In genomic region chr5:144202430-144202829, GRCm38 (mm10) we compare ENCODE assay signal across 18 mouse cellular contexts. TPM values are rescaled to one million over a fixed set of nuclear protein-coding genes. Genes with fewer than 3 reads are reported as not detected.
DNase-seq lines count a peak whose midpoint lies in the region; ATAC-seq and TF ChIP-seq lines count a peak whose summit lies in the region.
"Had no signal": no experiment of that assay in that cellular context is flagged by ENCODE, and none has a peak within 500 bp of the region (broad histone marks: within the 10 kb centered on the region; RNA-seq: fewer than 3 reads in every experiment).

No protein-coding gene starts in this region.

- WGBS in heart, adult 2 months = 99% methylated on average over 6 of the region's 6 CpGs
- 80% methylated on average over 6 of the region's 6 CpGs for WGBS in liver, embryonic 14.5 days (ENCODE audit: insufficient replicate concordance)
- 83% methylated on average over 6 of the region's 6 CpGs for WGBS in liver, embryonic 12.5 days (ENCODE audit: insufficient replicate concordance)

- in situ Hi-C loops in ES-E14 (cut with MboI; ENCODE audit: low sequenced_read_pairs in 2 of 2, unreplicated experiment in 2 of 2) = no loop called here

- no peak overlapping the region for H3K9ac ChIP-seq in heart, adult 2 months (ENCODE audit: low read depth, low read length)
- no peak overlapping the region for H3K9ac ChIP-seq in liver, embryonic 14.5 days (replicated peaks)
- no peak overlapping the region for H3K9ac ChIP-seq in liver, embryonic 12.5 days
- no peak overlapping the region for H3K9ac ChIP-seq in ES-E14 (ENCODE audit: insufficient read depth, low read depth, low read length, poor library complexity, severe bottlenecking)
- H3K9ac ChIP-seq: heart, embryonic 15.5 days; hindbrain, embryonic 13.5 days had no signal

- H3K9me3 ChIP-seq in liver, embryonic 14.5 days (ENCODE audit: control insufficient read depth, low read length) = no peaks in the 10 kb centered on the region
- H3K9me3 ChIP-seq in liver, embryonic 12.5 days (replicated peaks) = peaks cover 5% of the 10 kb centered on the region
- H3K9me3 ChIP-seq in ES-E14 (ENCODE audit: control insufficient read depth, insufficient read depth, low read depth, low read length) = no peaks in the 10 kb centered on the region
- H3K9me3 ChIP-seq: heart, embryonic 15.5 days had no signal

- DNase-seq in heart, adult 2 months = no peak
- DNase-seq in heart, postnatal 36 days = no peak
- no peak for DNase-seq in liver, embryonic 14.5 days (ENCODE audit: low read depth in 3 of 3, low spot score in 3 of 3)
- peak; percentile 14 for DNase-seq in 3T3-L1 (ENCODE audit: low read depth, low spot score)
- DNase-seq in ES-E14 (ENCODE audit: low read depth, low spot score) = no peak
- no peak for DNase-seq in right cerebral cortex, postnatal 14 days
- no peak for DNase-seq in adrenal gland, postnatal 25 days
- DNase-seq: cerebellum, adult 9-10 months; kidney, adult 8-10 months; lung, postnatal 4 days; right cerebral cortex, adult 18-20 months had no signal

- H3K79me2 ChIP-seq in heart, adult 2 months (replicated peaks; ENCODE audit: control insufficient read depth, insufficient read depth, low read length) = no peaks in the 10 kb centered on the region

- TF ChIP-seq EP300 in heart, adult 2 months (IDR thresholded peaks at IDR 0.05; ENCODE audit: insufficient read depth, low read depth, low read length) = no peak
- TF ChIP-seq EP300 in liver, embryonic 14.5 days (IDR thresholded peaks at IDR 0.05; ENCODE audit: low read depth) = no peak

- no peak for ATAC-seq in liver, embryonic 14.5 days (ENCODE audit: insufficient read depth)
- no peak for ATAC-seq in liver, embryonic 12.5 days
- ATAC-seq: Patski had no signal

- TF ChIP-seq POLR2A in heart, adult 2 months (IDR thresholded peaks at IDR 0.05; ENCODE audit: insufficient read depth, low read depth, low read length) = no peak

- no peak overlapping the region for H3K4me3 ChIP-seq in heart, adult 2 months
- H3K4me3 ChIP-seq in liver, embryonic 14.5 days (ENCODE audit: insufficient read depth in 1 of 2, low read depth in 2 of 2, low read length in 2 of 2) = no peak overlapping the region
- no peak overlapping the region for H3K4me3 ChIP-seq in liver, embryonic 12.5 days
- H3K4me3 ChIP-seq in ES-E14 (ENCODE audit: insufficient read depth in 1 of 2, low read depth in 1 of 2, low read length in 2 of 2, poor library complexity in 1 of 2, severe bottlenecking in 1 of 2) = no peak overlapping the region
- H3K4me3 ChIP-seq: forebrain, embryonic 10.5 days; heart, embryonic 15.5 days; hindbrain, embryonic 13.5 days; myocyte had no signal

- no peaks in the 10 kb centered on the region for H3K36me3 ChIP-seq in heart, adult 2 months (ENCODE audit: control insufficient read depth, insufficient read depth, low read length)
- H3K36me3 ChIP-seq in liver, embryonic 14.5 days (replicated peaks; ENCODE audit: control insufficient read depth, insufficient read depth, low read depth) = no peaks in the 10 kb centered on the region
- peaks cover 26% of the 10 kb centered on the region for H3K36me3 ChIP-seq in liver, embryonic 12.5 days
- peaks cover 3% of the 10 kb centered on the region; the same call in 1 of the 2 replicates for H3K36me3 ChIP-seq in ES-E14 (ENCODE audit: control insufficient read depth, insufficient read depth, low read length, poor library complexity, severe bottlenecking)

- H3K27me3 ChIP-seq in heart, adult 2 months (ENCODE audit: control insufficient read depth, insufficient read depth, low read length) = no peaks in the 10 kb centered on the region
- no peaks in the 10 kb centered on the region for H3K27me3 ChIP-seq in liver, embryonic 14.5 days (ENCODE audit: control insufficient read depth, insufficient read depth, low read length)
- H3K27me3 ChIP-seq in liver, embryonic 12.5 days (replicated peaks) = no peaks in the 10 kb centered on the region
- H3K27me3 ChIP-seq: heart, embryonic 15.5 days; hindbrain, embryonic 13.5 days; Patski had no signal

- no peak overlapping the region for H3K27ac ChIP-seq in heart, adult 2 months
- no peak overlapping the region for H3K27ac ChIP-seq in liver, embryonic 14.5 days
- no peak overlapping the region for H3K27ac ChIP-seq in liver, embryonic 12.5 days
- H3K27ac ChIP-seq in ES-E14 (ENCODE audit: insufficient read depth, low read depth, low read length, poor library complexity, severe bottlenecking) = no peak overlapping the region
- H3K27ac ChIP-seq: forebrain, embryonic 10.5 days; heart, embryonic 15.5 days; hindbrain, embryonic 13.5 days had no signal

- intact Hi-C loops in heart, adult 2 months (cut with DNase I) = loop anchor here (10.0 kb wide), 1 partner anchor 182 kb away; no protein-coding TSS in a partner anchor
- intact Hi-C loops in heart, postnatal 36 days (cut with DNase I) = loop anchor here (10.0 kb wide), 1 partner anchor 532 kb away; no protein-coding TSS in a partner anchor

- no peaks in the 10 kb centered on the region for H3K4me1 ChIP-seq in heart, adult 2 months (ENCODE audit: control insufficient read depth, insufficient read depth, low read length)
- no peaks in the 10 kb centered on the region for H3K4me1 ChIP-seq in liver, embryonic 14.5 days (replicated peaks; ENCODE audit: control insufficient read depth in 2 of 2, insufficient read depth in 2 of 2, low read length in 1 of 2)
- H3K4me1 ChIP-seq in liver, embryonic 12.5 days = no peaks in the 10 kb centered on the region; the same call in 1 of the 2 replicates
- peaks cover 0 to 6% of the 10 kb centered on the region in 2 experiments; a peak in 1 of 4 replicates for H3K4me1 ChIP-seq in ES-E14 (ENCODE audit: control insufficient read depth in 2 of 2, insufficient read depth in 2 of 2, low read length in 2 of 2, poor library complexity in 1 of 2)
- H3K4me1 ChIP-seq: heart, embryonic 15.5 days; hindbrain, embryonic 13.5 days had no signal

- no peak overlapping the region for H3K4me2 ChIP-seq in liver, embryonic 14.5 days (ENCODE audit: low read depth)
- no peak overlapping the region for H3K4me2 ChIP-seq in liver, embryonic 12.5 days
- H3K4me2 ChIP-seq: heart, embryonic 15.5 days; hindbrain, embryonic 13.5 days; midbrain, embryonic 11.5 days had no signal

- TF ChIP-seq CTCF in heart, adult 2 months (IDR thresholded peaks at IDR 0.05) = peak; percentile 43
- TF ChIP-seq CTCF in liver, embryonic 14.5 days (IDR thresholded peaks at IDR 0.05; ENCODE audit: low read depth) = peak; percentile 52

TF ChIP-seq in ES-E14, 5 proteins besides CTCF, POLR2A, EP300 and RAD21:
- TF ChIP-seq ZC3H11A (IDR thresholded peaks at IDR 0.05; ENCODE audit: borderline replicate concordance, low read depth, low read length) (no peak), MAFK (IDR thresholded peaks at IDR 0.05; ENCODE audit: insufficient read depth, low read depth, low read length) (0 out of 2 replicates have a peak, but pooled peaks have one; percentile 32)

RNA-seq across cellular contexts. Expression of gene Bhlha15, which starts 12.3 kb away (rescaled TPM):
- total RNA-seq in heart, adult 2 months (2021) = not detected
- 0.08 and 0.12 TPM in 2 replicates for polyA plus RNA-seq in heart, adult 2 months (2012; rRNA removed)
- total RNA-seq in heart, postnatal 36 days (2021) = not detected
- polyA plus RNA-seq in liver, embryonic 14.5 days (2012; rRNA removed) = 0.39 and 0.42 TPM in 2 replicates
- polyA plus RNA-seq in liver, embryonic 14.5 days (2014; fragmentation: Nextera tagmentation; extraction: Ambion mirVana) = 0.28 and 0.38 TPM in 2 replicates
- 0.86 and 0.94 TPM in 2 replicates for polyA plus RNA-seq in liver, embryonic 12.5 days (2016; fragmentation: Nextera tagmentation; extraction: Ambion mirVana)
- 1.1 TPM in 2 replicates for total RNA-seq in ES-E14 (2012; rRNA removed)
- 0.61 and 0.62 TPM in 2 replicates for total RNA-seq in adrenal gland, postnatal 25 days (2021)
- polyA plus RNA-seq: midbrain, embryonic 11.5 days had no signal

RNA-seq across cellular contexts. Expression of gene Tecpr1, which starts 21.0 kb away (rescaled TPM):
- total RNA-seq in heart, adult 2 months (2021) = 10 to 100 TPM; 24.2 to 27.6 TPM
- polyA plus RNA-seq in heart, adult 2 months (2012; rRNA removed) = 33.7 and 34.9 TPM in 2 replicates
- 10 to 100 TPM; 27.0 to 31.8 TPM for total RNA-seq in heart, postnatal 36 days (2021)
- 2.0 and 2.6 TPM in 2 replicates for polyA plus RNA-seq in liver, embryonic 14.5 days (2012; rRNA removed)
- 1.3 and 1.4 TPM in 2 replicates for polyA plus RNA-seq in liver, embryonic 14.5 days (2014; fragmentation: Nextera tagmentation; extraction: Ambion mirVana)
- 4.8 TPM in 2 replicates for polyA plus RNA-seq in liver, embryonic 12.5 days (2016; fragmentation: Nextera tagmentation; extraction: Ambion mirVana)
- total RNA-seq in ES-E14 (2012; rRNA removed) = 18.3 and 22.1 TPM in 2 replicates
- total RNA-seq in adrenal gland, postnatal 25 days (2021) = 101 and 107 TPM in 2 replicates

RNA-seq across cellular contexts. Expression of gene Bri3, which starts 41.8 kb away (rescaled TPM):
- 100 to 1,000 TPM; 129 to 152 TPM for total RNA-seq in heart, adult 2 months (2021)
- 240 and 258 TPM in 2 replicates for polyA plus RNA-seq in heart, adult 2 months (2012; rRNA removed)
- total RNA-seq in heart, postnatal 36 days (2021) = 100 to 1,000 TPM; 129 to 137 TPM
- polyA plus RNA-seq in liver, embryonic 14.5 days (2012; rRNA removed) = 9.0 and 12.1 TPM in 2 replicates
- 15.9 and 18.5 TPM in 2 replicates for polyA plus RNA-seq in liver, embryonic 14.5 days (2014; fragmentation: Nextera tagmentation; extraction: Ambion mirVana)
- 37.7 and 40.3 TPM in 2 replicates for polyA plus RNA-seq in liver, embryonic 12.5 days (2016; fragmentation: Nextera tagmentation; extraction: Ambion mirVana)
- 21.9 and 26.4 TPM in 2 replicates for total RNA-seq in ES-E14 (2012; rRNA removed)
- total RNA-seq in adrenal gland, postnatal 25 days (2021) = 110 and 114 TPM in 2 replicates
